Mouse (Mus musculus) megakaryocyte-erythroid progenitor cell, adult 5-6 weeks (primary cell): ENCODE data around the gene Pih1h3b. TPM values are rescaled to one million over a fixed set of nuclear protein-coding genes. Genes with fewer than 3 reads are reported as not detected.

Experiments used
- ATAC-seq: replicated peaks from 2 replicates; pipeline ENCODE4 v1.8.0; 2016; ENCODE audit warnings: mild to moderate bottlenecking, inconsistent platforms; ENCODE audit not compliant: severe bottlenecking, poor library complexity, low FRiP score, low TSS enrichment
- total RNA-seq, 2 experiments: library from RNA; stranded (forward) in 1 of 2; stranded (reverse) in 1 of 2; fragments of 200-1000, 215-1000 nt in 1 of 2; fragments of >200 nt in 1 of 2; fragmentation: Nextera tagmentation in 1 of 2; gene quantifications; 2 replicates each; pipeline ENCODE4 v1.2.3; 2014 to 2017

The Pih1h3b gene
- total RNA-seq (2014; fragmentation: Nextera tagmentation), result not detected in 2 replicates
- not detected in 2 replicates for total RNA-seq (2017)

GRCm38 (mm10) chrX:140062135-140062975 lies at the start of gene Pih1h3b, which contains the start of gene Nup62cl:
Pih1h3b (plus strand) TSS chrX:140062879.
Nup62cl (minus strand) TSS chrX:140062712.
- ATAC-seq, result peak; percentile 99

- ATAC-seq, result no peak
These were observed 1.5 kb upstream of the Pih1h3b start for GRCm38 (mm10) chrX:140060886-140061874.

- no peak for ATAC-seq
These were observed 19.9 kb downstream of the Pih1h3b start for GRCm38 (mm10) chrX:140082535-140082934.

- ATAC-seq, result no peak
These were observed 31.4 kb downstream of the Pih1h3b start for GRCm38 (mm10) chrX:140094066-140094465.

Other genes with a start within 250 kb of the Pih1h3b start
- gene Morc4, start 191.2 kb upstream of the Pih1h3b start, total RNA-seq (2014; fragmentation: Nextera tagmentation), result 0.28 and 0.30 TPM in 2 replicates
- gene Morc4, start 191.2 kb upstream of the Pih1h3b start, total RNA-seq (2017), result 2.4 TPM in 1 of 2 replicates, not detected in the other
- gene Rbm41, start 64.3 kb upstream of the Pih1h3b start, total RNA-seq (2014; fragmentation: Nextera tagmentation), result 10.4 and 15.1 TPM in 2 replicates
- gene Rbm41, start 64.3 kb upstream of the Pih1h3b start, total RNA-seq (2017), result 10.6 and 12.1 TPM in 2 replicates
- gene Nup62cl, start 167 bp upstream of the Pih1h3b start, total RNA-seq (2014; fragmentation: Nextera tagmentation), result not detected in 2 replicates
- gene Nup62cl, start 167 bp upstream of the Pih1h3b start, total RNA-seq (2017), result not detected in 2 replicates